Mouse (Mus musculus): ENCODE measurements around the gene Ptprg. TPM values are rescaled to one million over a fixed set of nuclear protein-coding genes. Genes with fewer than 3 reads are reported as not detected.
A peak's percentile ranks its signal among the peaks of the same experiment; 100 is the strongest.
"Not testable (repeated sequence)": the region's sequence is repeated elsewhere in the genome, so short reads cannot be mapped to it uniquely, and the experiment has no call there.

Gene Ptprg
- total RNA-seq, 1 experiment from 2014 or later = not detected

DNA sequence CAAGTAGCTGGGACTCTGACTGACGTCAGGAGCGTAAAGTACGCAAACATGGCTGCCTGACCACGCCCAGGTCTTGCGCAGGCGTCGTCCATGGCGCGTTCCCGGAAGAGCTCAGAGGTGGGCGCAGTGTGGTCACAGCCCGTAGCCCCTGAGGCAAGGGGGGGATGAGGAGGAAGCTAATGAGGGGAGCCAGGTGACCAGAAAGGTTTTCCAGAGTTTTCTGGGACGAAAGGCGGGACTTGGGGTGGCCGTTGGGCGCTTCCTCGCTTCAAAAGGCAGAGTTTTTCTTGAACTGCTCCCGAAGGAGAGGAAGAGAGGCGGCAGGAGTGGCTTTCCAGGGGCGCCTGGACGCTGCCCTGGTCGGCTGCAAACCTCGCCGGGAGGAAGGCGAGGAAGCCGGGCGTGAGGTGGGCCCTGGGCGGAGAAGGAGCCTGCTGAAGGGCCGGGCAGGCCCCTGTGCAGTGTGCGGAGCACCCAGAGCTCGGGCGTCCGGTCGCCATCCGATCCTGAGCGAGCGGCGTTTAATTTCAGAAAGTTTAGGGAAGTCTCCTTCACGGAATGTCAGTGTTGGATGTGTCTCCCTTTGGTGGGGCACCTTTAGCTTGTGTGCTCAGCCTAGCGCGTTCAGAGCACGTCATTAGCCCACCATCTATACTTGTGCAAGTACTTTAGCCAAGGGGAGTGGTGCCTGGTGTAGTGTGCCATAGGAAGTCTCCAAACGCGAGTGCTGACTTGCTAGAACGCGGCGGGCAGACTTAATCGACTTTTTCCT, 731.0 kb downstream of the Ptprg start, which contains the start of gene 3830406C13Rik:
Gene 3830406C13Rik (plus strand): TSS at position 33 of the 772 bp plus-strand sequence.
- peak; percentile 97 to 98 for ATAC-seq (replicated peaks in 1 of 2; ENCODE audit: insufficient read depth in 1 of 2, low FRiP score in 2 of 2, low TSS enrichment in 1 of 2, low read depth in 1 of 2, poor library complexity in 2 of 2, severe bottlenecking in 2 of 2)

DNA sequence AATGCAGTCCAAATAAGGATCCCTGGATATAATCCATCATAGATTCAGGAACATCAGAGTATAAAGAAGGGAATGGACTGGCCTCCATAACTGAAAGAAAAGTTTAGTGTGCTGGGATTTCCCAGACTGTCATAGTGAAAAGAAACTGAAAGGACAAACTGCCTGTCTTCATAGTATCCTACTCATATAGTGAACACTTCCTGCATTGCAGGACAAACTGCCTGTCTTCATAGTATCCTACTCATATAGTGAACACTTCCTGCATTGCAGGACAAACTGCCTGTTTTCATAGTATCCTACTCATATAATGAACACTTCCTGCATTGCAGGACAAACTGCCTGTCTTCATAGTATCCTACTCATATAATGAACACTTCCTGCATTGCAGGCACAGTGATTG, 736.4 kb downstream of the Ptprg start:
- not testable (repeated sequence) for ATAC-seq (replicated peaks in 1 of 2; ENCODE audit: insufficient read depth in 1 of 2, low FRiP score in 2 of 2, low TSS enrichment in 1 of 2, low read depth in 1 of 2, poor library complexity in 2 of 2, severe bottlenecking in 2 of 2)

Other genes with a start within 250 kb of the Ptprg start
- 1.3 TPM in 1 of 2 replicates, not detected in the other for gene Gm3839, start 196.8 kb upstream of the Ptprg start, total RNA-seq (2017)